Mouse (Mus musculus) WW6 (cell line): Measurements from ENCODE around the gene Dnaja3.
A peak's percentile ranks its signal among the peaks of the same experiment; 100 is the strongest.
"Not testable (repeated sequence)": the region's sequence is repeated elsewhere in the genome, so short reads cannot be mapped to it uniquely, and the experiment has no call there.

Experiments
- DNase-seq: peaks from one replicate; pipeline ENCODE4 v3.0.0-alpha.2; 2013; ENCODE audit warnings: low read depth, low spot score

Dnaja3 gene

DNA sequence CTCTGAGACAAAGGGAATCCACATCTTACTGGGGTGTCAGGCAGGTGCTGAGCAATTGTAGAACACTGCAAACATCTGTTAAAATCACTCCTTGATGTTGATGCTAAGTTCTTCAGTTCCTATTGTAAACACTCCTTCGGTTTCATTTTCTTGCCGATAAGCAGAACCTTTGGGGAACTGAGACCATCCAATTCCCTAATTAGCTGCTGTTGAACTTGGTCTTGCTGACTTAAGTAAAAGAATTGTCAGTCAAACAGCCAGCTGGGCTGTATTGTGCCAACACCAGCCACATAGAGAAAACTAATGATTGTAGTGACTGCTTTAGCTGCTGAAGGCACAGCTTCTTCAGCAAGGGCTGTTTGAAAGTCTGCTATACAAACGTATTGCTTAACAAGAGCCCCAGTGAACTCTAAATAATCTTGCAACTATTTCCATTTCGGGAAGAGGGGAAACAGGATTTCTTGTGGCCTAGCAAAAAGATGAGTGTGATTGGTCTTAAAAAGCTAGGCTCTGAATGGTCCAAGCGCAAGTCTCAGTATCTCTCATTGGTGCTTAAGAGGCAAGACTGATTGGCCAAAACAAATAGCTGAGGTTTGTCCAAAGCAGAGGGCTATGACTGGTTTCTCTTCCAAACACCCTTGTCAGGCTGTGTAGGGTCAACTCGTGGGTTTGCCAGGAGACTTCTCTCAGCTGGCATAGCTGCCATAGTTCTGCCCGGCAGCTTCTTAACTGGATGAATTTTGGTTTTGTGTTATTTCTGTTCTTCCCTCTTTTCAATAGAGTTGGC, 82.5 kb downstream of the Dnaja3 start:
- no peak for DNase-seq

GRCm38 (mm10) chr16:4722915-4723209, 83.1 kb downstream of the Dnaja3 start:
- DNase-seq, result no peak

- no peak for DNase-seq
These were observed 85.5 kb downstream of the Dnaja3 start for GRCm38 (mm10) chr16:4725266-4725665.

- DNase-seq, result peak; percentile 80
These were observed 86.2 kb downstream of the Dnaja3 start, which contains the start of gene Hmox2 for GRCm38 (mm10) chr16:4725780-4726527. Gene Hmox2, plus strand, starts transcription at chr16:4726361.

DNA sequence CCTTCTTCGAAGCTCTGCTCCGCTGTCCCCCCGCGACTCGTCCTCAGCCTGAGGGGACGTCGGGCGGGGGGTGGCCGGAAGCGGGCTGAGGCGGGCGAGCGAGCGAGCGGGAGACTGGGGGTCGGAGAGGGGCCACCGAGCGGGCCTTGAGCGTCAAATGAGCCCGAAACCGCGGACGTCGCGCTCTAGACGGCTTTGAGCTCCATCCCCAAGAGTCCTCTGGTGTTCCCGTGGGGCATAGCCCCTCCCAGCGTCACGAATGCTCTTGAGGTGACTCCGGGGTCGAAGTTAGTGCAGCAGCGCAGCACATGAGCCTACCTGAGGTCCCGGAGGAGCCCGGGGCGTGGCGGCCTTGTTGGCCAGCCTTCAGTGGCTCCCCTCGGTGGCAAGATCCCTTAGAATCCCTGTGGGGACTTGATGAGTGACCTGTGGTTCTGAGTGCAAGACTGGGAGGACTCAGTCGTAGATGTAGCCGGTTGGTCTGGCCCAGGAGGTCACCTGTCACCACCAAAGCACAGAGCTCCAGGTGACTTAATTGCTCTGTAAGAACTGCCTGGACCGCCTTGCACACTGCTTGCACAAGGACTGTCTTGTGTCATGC, 86.8 kb downstream of the Dnaja3 start:
- no peak for DNase-seq

DNA sequence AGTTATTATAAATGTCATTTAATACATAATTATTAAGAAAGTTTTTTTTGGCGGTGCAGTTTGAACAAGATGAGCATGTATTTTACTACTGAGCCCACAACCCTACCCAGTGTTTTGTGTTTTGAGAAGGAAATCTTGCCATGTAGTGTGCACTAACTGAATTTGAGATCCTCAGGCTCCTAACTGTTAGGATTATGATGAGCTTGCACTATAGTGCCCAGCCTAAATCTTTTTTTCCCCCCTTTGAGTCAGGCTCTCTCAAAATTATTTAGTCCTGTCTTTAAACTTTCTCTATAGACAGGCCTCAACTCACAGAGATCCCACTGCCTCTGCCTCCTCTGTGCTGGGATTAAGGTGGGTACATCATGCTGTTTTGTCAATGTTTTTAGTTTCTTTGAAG, 87.7 kb downstream of the Dnaja3 start:
- DNase-seq, result no peak

DNA sequence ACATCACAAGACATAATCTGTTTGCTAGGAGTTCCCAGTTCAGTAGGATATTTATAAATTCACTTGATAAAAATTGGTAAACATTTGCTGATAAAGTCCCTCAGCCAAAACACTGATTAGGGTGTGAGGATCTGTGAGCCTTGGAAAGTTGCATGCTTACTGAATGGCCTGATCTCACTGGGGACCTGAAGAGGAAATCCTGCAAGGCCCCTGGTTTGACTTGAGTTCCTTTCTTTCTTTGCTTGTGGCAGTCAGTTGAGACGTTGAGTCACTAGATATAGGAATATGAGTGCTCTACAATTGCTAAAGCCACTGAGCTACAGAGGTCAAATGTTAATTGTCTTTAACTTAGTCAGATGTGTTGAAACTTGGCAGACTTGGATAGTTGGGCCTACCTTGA, 88.2 kb downstream of the Dnaja3 start:
- no peak for DNase-seq

- DNase-seq, result no peak
These were observed 91.1 kb downstream of the Dnaja3 start for GRCm38 (mm10) chr16:4730776-4731358.

DNA sequence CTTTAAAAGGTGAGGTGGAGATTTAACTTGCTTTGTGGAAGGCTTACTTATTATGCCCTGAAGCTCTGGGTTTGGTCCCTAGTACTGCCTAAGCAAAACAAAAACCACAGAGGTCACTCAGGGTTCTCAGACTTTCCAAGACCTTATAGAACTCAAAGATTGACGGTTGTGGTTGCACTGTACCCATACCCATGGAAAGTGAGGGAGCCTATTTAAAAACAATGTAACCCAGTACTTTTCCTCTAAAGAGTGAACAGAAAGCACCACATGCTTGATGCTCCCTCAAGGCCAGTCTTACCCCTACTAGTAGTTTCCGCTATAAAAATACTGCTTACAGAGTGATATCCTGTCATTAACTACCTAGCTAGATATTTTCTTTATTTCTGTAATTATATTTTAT, 96.5 kb downstream of the Dnaja3 start:
- DNase-seq, result no peak

DNA sequence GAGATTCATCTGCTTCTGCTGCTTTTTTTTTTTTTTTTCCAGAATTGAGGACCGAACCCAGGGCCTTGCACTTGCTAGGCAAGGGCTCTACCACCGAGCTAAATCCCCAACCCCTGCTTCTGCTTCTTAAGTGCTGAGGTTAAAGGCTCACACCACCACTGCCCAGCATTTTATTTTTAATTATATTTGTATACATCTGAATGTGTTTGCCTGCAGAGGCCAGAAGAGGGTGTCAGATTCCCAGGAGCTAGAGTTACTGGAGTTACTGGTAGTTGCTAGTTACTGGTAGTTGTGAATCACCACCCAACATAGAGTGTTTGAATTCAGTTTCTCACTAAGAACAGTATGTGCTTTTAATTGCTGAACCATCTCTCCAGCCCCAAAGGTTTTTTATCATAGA, 100.2 kb downstream of the Dnaja3 start:
- no peak for DNase-seq

- no peak for DNase-seq
These were observed 102.4 kb downstream of the Dnaja3 start for GRCm38 (mm10) chr16:4742186-4742585.

- no peak for DNase-seq
These were observed 112.4 kb downstream of the Dnaja3 start for GRCm38 (mm10) chr16:4752155-4752554.

GRCm38 (mm10) chr16:4754045-4754444, 114.3 kb downstream of the Dnaja3 start:
- DNase-seq, result no peak

DNA sequence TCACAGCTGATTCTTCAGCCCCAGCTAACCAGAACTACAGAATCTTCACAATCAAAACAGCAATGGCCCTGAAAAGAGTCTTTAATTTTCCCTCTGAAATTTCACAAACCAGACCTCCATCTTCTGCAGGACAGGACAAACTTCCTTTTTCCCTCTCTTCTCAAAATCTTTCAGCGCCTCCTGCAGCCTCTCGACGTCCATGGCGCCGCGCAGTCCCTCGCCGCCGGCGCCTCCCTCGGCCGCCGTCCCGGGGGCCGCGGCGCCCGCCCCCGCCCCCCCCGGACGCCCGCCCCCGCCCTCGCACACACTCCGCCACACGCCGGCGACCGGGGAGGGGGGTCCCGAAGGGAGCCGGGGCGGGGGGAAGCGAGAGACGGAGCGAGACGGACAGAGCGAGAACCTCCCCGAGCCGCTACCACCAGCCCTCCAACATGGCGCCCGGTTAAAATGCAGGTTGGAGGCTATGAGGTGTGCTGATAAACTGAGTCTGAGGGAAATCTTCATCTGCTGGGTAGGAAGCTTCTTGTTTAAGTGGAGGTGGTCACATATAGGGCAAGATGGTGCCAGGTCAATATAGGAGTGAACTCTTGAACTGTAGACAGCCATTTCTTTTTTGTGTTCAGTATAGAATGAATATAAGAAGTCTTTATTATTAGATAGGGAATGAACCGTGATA, 117.0 kb downstream of the Dnaja3 start:
- DNase-seq, result not testable (repeated sequence)
